Mouse (Mus musculus): ENCODE measurements at regions not wholly inside any gene's neighbourhood (a gene's known extent, or its start where the extent isn't known, plus 50 kb on each side); places are given as distances from the start of the nearest gene placed in this dataset.

DNA sequence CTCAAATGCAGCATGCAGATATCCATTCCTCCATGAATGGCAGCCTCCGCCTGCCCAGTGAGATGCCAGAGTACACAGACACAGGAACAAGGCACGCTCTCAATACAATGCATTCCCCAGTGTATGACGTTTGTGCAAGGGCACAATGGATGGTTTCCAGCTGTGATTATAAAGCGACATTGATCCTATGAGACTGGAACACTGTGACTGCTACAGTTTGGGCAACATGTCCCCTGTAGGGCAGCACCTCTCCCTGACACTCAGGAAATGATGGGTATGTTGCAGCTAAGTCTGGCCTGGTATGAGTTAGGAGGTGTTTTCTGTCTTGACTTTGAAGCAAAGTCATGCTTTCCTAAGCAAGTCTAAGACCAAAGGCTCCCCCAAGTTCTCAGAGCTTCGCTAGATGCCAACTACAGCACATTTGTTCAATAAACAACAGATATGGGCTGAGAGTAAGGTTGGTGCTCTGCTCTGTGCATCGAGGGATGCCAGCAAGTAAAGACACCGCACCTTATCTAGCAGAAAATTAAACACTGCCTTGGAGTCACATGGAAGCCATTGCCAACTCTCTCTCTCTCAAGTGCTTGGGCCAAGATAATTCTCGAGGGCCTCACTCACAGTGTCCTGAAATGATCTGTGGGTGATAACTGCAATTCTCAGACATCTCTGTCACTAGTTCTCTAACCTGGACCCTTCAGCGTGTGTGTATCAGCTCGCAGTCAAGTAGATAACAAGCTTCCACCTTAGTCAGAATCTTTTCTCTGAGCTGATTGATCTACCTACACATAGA is 124.1 kb upstream of the Thbs1 start:
- Histone ChIP-seq H3K9me3 (ENCODE audit: control insufficient read depth, insufficient read depth, low read depth, low read length) (no peaks in the 10 kb centered on the region), H3K36me3 (ENCODE audit: control insufficient read depth, insufficient read depth, low read length, poor library complexity, severe bottlenecking) (no peaks in the 10 kb centered on the region), H3K4me3 (ENCODE audit: insufficient read depth in 1 of 2, low read depth in 1 of 2, low read length in 2 of 2, poor library complexity in 1 of 2, severe bottlenecking in 1 of 2) (no peak overlapping the region), H3K9ac (ENCODE audit: insufficient read depth, low read depth, low read length, poor library complexity, severe bottlenecking) (no peak overlapping the region), H3K27ac (ENCODE audit: insufficient read depth, low read depth, low read length, poor library complexity, severe bottlenecking) (no peak overlapping the region), H3K4me1 (ENCODE audit: control insufficient read depth in 2 of 2, insufficient read depth in 2 of 2, low read length in 2 of 2, poor library complexity in 1 of 2) (no peaks in the 10 kb centered on the region)
- no peak for DNase-seq (ENCODE audit: low read depth, low spot score)
- in situ Hi-C loops (cut with MboI; ENCODE audit: low sequenced_read_pairs in 2 of 2, unreplicated experiment in 2 of 2) = no loop called here
- TF ChIP-seq MAFK (IDR thresholded peaks at IDR 0.05; ENCODE audit: insufficient read depth, low read depth, low read length) (no peak), ZC3H11A (IDR thresholded peaks at IDR 0.05; ENCODE audit: borderline replicate concordance, low read depth, low read length) (no peak)

DNA sequence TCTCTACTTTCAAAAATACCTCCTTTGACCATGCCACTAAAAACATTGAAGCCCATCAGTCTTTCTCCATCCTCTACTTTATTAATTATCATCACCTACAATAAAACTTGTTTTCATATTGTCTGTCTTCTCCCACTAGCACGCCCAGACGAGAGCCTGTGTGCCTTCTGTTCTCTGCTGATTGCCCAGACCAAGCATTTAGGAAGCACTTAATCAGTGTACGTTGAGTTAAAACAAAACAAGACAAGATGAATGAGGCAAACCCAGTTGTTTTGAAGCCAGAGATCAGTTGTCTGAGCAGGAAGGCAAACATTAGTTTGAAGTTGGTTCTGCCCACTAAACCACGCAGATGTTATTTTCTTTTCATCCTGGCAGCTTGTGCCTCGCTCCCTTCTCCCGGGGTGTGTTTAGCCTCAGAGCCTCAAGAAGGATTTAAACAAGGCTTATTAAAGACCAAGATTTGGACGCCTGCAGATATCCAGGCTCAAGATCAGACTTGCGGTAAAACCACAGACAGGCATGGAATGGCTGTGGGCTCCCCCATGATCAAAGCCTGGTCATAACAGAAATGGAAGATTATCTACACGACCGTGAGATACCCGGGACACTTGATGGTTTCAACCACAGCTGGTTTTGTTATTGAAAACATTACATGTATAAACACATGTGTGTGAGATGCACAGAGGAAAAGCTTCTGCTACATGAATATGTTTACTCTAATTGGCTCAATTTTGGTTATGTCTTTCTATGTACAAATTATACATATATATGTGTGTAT is 123.1 kb upstream of the Thbs1 start:
- no peaks in the 10 kb centered on the region for H3K36me3 ChIP-seq (ENCODE audit: control insufficient read depth, insufficient read depth, low read length, poor library complexity, severe bottlenecking)
- no peak for DNase-seq (ENCODE audit: low read depth, low spot score)
- H3K4me3 ChIP-seq (ENCODE audit: insufficient read depth in 1 of 2, low read depth in 1 of 2, low read length in 2 of 2, poor library complexity in 1 of 2, severe bottlenecking in 1 of 2) = no peak overlapping the region
- in situ Hi-C loops (cut with MboI; ENCODE audit: low sequenced_read_pairs in 2 of 2, unreplicated experiment in 2 of 2) = no loop called here
- no peak overlapping the region for H3K27ac ChIP-seq (ENCODE audit: insufficient read depth, low read depth, low read length, poor library complexity, severe bottlenecking)
- no peaks in the 10 kb centered on the region for H3K9me3 ChIP-seq (ENCODE audit: control insufficient read depth, insufficient read depth, low read depth, low read length)
- no peak for TF ChIP-seq CHD2 (IDR thresholded peaks at IDR 0.05; ENCODE audit: low read depth, low read length)
- TF ChIP-seq HCFC1 (IDR thresholded peaks at IDR 0.05; ENCODE audit: borderline replicate concordance, insufficient read depth, low read length) = no peak
- no peak for TF ChIP-seq ZC3H11A (IDR thresholded peaks at IDR 0.05; ENCODE audit: borderline replicate concordance, low read depth, low read length)
- TF ChIP-seq ZNF384 (IDR thresholded peaks at IDR 0.05; ENCODE audit: low read depth, low read length) = no peak
- no peak for TF ChIP-seq MAFK (IDR thresholded peaks at IDR 0.05; ENCODE audit: insufficient read depth, low read depth, low read length)
- H3K9ac ChIP-seq (ENCODE audit: insufficient read depth, low read depth, low read length, poor library complexity, severe bottlenecking) = no peak overlapping the region
- H3K4me1 ChIP-seq (ENCODE audit: control insufficient read depth in 2 of 2, insufficient read depth in 2 of 2, low read length in 2 of 2, poor library complexity in 1 of 2) = no peaks in the 10 kb centered on the region

DNA sequence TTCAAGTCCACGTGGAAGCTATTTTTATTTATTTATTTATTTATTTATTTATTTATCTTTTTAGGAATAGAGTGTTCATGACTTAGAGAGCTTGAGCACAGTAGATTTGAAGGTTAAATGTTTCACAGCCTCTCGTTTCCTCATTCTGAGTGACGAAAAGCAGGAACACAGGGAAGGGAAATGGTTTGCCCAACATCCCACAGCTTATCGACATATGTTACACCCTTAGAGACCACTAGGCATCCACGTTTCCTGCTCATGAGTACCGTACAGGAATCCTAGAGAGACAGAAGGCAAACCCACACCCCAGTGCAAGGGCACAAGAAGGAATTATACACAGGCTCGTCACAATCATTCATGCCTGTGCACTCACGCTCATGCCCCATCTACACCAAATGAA is 122.5 kb upstream of the Thbs1 start:
- Histone ChIP-seq H3K4me1 (ENCODE audit: control insufficient read depth in 2 of 2, insufficient read depth in 2 of 2, low read length in 2 of 2, poor library complexity in 1 of 2) (no peaks in the 10 kb centered on the region), H3K9me3 (ENCODE audit: control insufficient read depth, insufficient read depth, low read depth, low read length) (no peaks in the 10 kb centered on the region), H3K27ac (ENCODE audit: insufficient read depth, low read depth, low read length, poor library complexity, severe bottlenecking) (no peak overlapping the region), H3K4me3 (ENCODE audit: insufficient read depth in 1 of 2, low read depth in 1 of 2, low read length in 2 of 2, poor library complexity in 1 of 2, severe bottlenecking in 1 of 2) (no peak overlapping the region), H3K9ac (ENCODE audit: insufficient read depth, low read depth, low read length, poor library complexity, severe bottlenecking) (no peak overlapping the region), H3K36me3 (ENCODE audit: control insufficient read depth, insufficient read depth, low read length, poor library complexity, severe bottlenecking) (no peaks in the 10 kb centered on the region)
- DNase-seq (ENCODE audit: low read depth, low spot score) = no peak
- TF ChIP-seq HCFC1 (IDR thresholded peaks at IDR 0.05; ENCODE audit: borderline replicate concordance, insufficient read depth, low read length) = no peak
- TF ChIP-seq ZNF384 (IDR thresholded peaks at IDR 0.05; ENCODE audit: low read depth, low read length) = no peak
- no peak for TF ChIP-seq CHD2 (IDR thresholded peaks at IDR 0.05; ENCODE audit: low read depth, low read length)
- no peak for TF ChIP-seq ZC3H11A (IDR thresholded peaks at IDR 0.05; ENCODE audit: borderline replicate concordance, low read depth, low read length)
- no peak for TF ChIP-seq MAFK (IDR thresholded peaks at IDR 0.05; ENCODE audit: insufficient read depth, low read depth, low read length)
- in situ Hi-C loops (cut with MboI; ENCODE audit: low sequenced_read_pairs in 2 of 2, unreplicated experiment in 2 of 2) = no loop called here

DNA sequence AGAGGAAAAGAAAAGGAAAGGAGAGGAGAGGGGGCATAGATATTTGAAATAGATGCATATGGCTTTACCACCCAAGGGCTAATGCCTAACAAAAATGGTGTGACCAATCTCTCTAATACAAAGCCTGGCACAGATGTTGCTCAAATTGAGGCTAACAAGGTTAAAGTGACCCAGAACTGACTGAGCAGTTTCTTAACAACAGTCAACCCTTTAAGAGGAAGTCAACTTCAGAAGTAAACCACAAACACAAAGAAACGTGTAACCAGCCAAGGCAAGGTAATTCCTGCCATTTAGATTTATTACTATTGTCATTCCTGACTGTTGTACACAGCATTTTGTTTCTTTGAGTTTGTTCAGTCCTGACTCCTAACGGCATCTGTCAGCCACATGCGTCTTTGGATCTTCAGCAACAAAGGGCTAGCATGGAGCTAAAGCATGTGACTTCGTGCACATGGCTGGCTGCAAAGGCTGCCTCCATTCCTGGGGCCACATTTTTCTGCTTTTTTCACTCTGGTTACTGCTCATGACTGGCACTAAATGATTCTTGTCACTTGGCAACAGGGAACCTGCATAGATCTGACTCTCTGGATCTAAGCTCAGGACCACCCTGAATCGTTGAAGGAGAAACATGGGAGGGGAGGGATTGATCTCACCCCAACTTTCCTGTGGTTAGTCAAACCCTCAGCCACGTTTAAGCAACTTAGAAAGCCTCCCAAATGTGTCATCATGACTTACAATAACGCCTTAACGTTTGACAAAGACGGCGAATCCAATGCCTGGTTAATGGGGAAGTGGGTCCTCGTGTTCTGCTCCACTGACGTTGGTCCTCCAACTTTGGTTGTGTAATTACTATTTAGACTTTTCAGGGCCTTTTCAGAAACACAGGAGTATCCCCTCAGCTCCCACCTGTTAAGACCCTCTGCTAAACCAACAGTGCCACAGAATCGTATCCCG is 115.3 kb upstream of the Thbs1 start:
- H3K4me3 ChIP-seq (ENCODE audit: insufficient read depth in 1 of 2, low read depth in 1 of 2, low read length in 2 of 2, poor library complexity in 1 of 2, severe bottlenecking in 1 of 2) = no peak overlapping the region
- H3K9ac ChIP-seq (ENCODE audit: insufficient read depth, low read depth, low read length, poor library complexity, severe bottlenecking) = no peak overlapping the region
- H3K27ac ChIP-seq (ENCODE audit: insufficient read depth, low read depth, low read length, poor library complexity, severe bottlenecking) = no peak overlapping the region
- no peak for DNase-seq (ENCODE audit: low read depth, low spot score)
- no peaks in the 10 kb centered on the region for H3K4me1 ChIP-seq (ENCODE audit: control insufficient read depth in 2 of 2, insufficient read depth in 2 of 2, low read length in 2 of 2, poor library complexity in 1 of 2)
- in situ Hi-C loops (cut with MboI; ENCODE audit: low sequenced_read_pairs in 2 of 2, unreplicated experiment in 2 of 2) = no loop called here
- H3K9me3 ChIP-seq (ENCODE audit: control insufficient read depth, insufficient read depth, low read depth, low read length) = no peaks in the 10 kb centered on the region
- H3K36me3 ChIP-seq (ENCODE audit: control insufficient read depth, insufficient read depth, low read length, poor library complexity, severe bottlenecking) = no peaks in the 10 kb centered on the region
- TF ChIP-seq MAFK (IDR thresholded peaks at IDR 0.05; ENCODE audit: insufficient read depth, low read depth, low read length) (no peak), CHD2 (IDR thresholded peaks at IDR 0.05; ENCODE audit: low read depth, low read length) (no peak), ZC3H11A (IDR thresholded peaks at IDR 0.05; ENCODE audit: borderline replicate concordance, low read depth, low read length) (no peak), ZNF384 (IDR thresholded peaks at IDR 0.05; ENCODE audit: low read depth, low read length) (no peak), HCFC1 (IDR thresholded peaks at IDR 0.05; ENCODE audit: borderline replicate concordance, insufficient read depth, low read length) (no peak)
